Mouse (Mus musculus) erythroblast, embryonic 14.5 days (primary cell): ENCODE results near the gene 9330182L06Rik.

ENCODE experiments used
- GATA1 ChIP-seq: IDR thresholded peaks from 2 replicates; pipeline ENCODE4 v1.6.1; 2012; ENCODE audit warnings: low read length, inconsistent platforms, mixed read lengths
- TAL1 ChIP-seq: IDR thresholded peaks from 3 replicates; pipeline ENCODE4 v1.6.1; 2012; ENCODE audit warnings: low read length, inconsistent platforms, mixed read lengths

DNA sequence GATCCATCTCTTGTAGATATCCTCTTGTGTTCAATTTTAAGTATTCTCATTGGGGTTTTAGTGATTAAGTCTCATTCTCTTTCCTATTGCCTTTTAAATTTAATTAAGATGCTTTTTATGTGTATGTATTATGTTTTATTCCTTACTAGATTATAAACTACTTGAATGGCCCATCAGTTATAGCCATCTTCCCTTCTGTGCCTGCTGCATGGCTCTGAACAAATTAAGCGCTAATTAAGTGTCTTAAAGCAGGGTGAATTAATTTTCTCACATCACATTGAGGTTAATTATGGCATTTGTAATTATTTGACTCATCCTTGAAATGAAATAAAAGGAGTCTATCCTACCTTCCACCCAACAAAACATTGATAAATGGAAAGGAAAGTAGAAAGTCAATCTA lies 245.1 kb downstream of the 9330182L06Rik start:
- TF ChIP-seq GATA1 (no peak), TAL1 (no peak)
